Mouse (Mus musculus): ENCODE results near the gene Arhgef28. TPM values are rescaled to one million over a fixed set of nuclear protein-coding genes. Genes with fewer than 3 reads are reported as not detected.
A peak's percentile ranks its signal among the peaks of the same experiment; 100 is the strongest.
"Not testable (repeated sequence)": the region's sequence is repeated elsewhere in the genome, so short reads cannot be mapped to it uniquely, and the experiment has no call there.

The Arhgef28 gene
- polyA plus RNA-seq, 1 experiment from 2014 or later = 0.40 TPM

DNA sequence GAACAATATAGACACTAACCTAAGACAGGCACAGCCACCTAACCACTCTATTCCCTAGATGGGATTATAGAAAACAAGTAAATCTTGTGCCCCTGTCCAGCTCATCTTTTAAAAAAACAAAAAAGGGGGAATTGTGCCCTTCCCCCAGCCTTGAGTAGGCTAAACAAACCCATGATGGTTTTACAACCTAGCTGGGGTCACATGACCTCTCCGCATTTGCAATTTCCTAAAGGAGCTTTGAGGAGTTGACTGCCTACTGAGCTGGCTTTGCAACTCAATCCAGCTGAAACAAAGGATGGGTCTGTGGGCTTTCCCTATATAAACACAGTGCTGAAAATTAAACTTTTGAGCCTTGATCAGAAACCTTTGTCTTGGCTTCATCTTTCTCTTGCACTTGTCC, 146.1 kb downstream of the Arhgef28 start:
- H3K27ac ChIP-seq; H3K27me3 ChIP-seq; H3K9me3 ChIP-seq (replicated peaks); ATAC-seq (ENCODE audit: low read depth); DNase-seq; H3K4me1 ChIP-seq (replicated peaks); H3K4me2 ChIP-seq; H3K36me3 ChIP-seq; H3K4me3 ChIP-seq (replicated peaks); H3K9ac ChIP-seq: not testable (repeated sequence)
- WGBS (ENCODE audit: insufficient replicate concordance) = 78% methylated on average over 1 of the region's 1 CpGs

- Histone ChIP-seq H3K27ac (no peak overlapping the region), H3K27me3 (no peaks in the 10 kb centered on the region), H3K9ac (no peak overlapping the region), H3K4me3 (replicated peaks) (no peak overlapping the region), H3K9me3 (replicated peaks) (no peaks in the 10 kb centered on the region; the same call in 1 of the 2 replicates), H3K36me3 (no peaks in the 10 kb centered on the region), H3K4me1 (replicated peaks) (no peaks in the 10 kb centered on the region), H3K4me2 (no peak overlapping the region)
- 79% methylated on average over 8 of the region's 8 CpGs for WGBS (ENCODE audit: insufficient replicate concordance)
- DNase-seq (no peak), ATAC-seq (ENCODE audit: low read depth) (no peak)
Observed at GRCm38 (mm10) chr13:98055194-98055593, 151.0 kb downstream of the Arhgef28 start.

- Histone ChIP-seq H3K4me3 (replicated peaks) (no peak overlapping the region), H3K27me3 (no peaks in the 10 kb centered on the region), H3K4me1 (replicated peaks) (no peaks in the 10 kb centered on the region), H3K36me3 (no peaks in the 10 kb centered on the region), H3K9ac (no peak overlapping the region), H3K9me3 (replicated peaks) (no peaks in the 10 kb centered on the region), H3K4me2 (no peak overlapping the region), H3K27ac (no peak overlapping the region)
- DNase-seq = no peak
- no peak for ATAC-seq (ENCODE audit: low read depth)
- WGBS (ENCODE audit: insufficient replicate concordance) = 42% methylated on average over 3 of the region's 3 CpGs
Observed at GRCm38 (mm10) chr13:98040628-98041150, 165.6 kb downstream of the Arhgef28 start.

DNA sequence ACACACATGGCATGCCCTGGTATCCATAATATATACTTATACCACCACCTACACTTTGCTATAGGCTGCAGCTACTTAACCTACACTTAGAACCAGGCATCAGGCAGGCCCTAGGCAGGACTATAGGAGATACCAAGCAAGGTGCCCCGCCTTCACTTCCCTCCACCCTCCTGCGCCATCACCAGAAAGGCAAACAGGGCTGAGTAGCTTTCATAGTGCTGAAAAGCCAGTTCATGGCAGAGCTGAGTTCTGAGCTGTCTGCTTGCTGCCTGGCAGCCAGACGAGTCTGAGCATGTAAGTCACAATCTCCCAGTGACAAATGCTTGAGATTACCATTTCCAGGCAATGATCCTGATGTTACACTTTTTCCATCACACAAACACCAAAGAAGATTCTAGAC, 167.5 kb downstream of the Arhgef28 start:
- Histone ChIP-seq H3K9ac (no peak overlapping the region), H3K36me3 (no peaks in the 10 kb centered on the region), H3K4me1 (replicated peaks) (no peaks in the 10 kb centered on the region), H3K4me3 (replicated peaks) (no peak overlapping the region), H3K27me3 (no peaks in the 10 kb centered on the region), H3K4me2 (no peak overlapping the region), H3K9me3 (replicated peaks) (no peaks in the 10 kb centered on the region), H3K27ac (no peak overlapping the region)
- WGBS (ENCODE audit: insufficient replicate concordance) = 59% methylated on average over 3 of the region's 3 CpGs
- DNase-seq (no peak), ATAC-seq (ENCODE audit: low read depth) (no peak)

DNA sequence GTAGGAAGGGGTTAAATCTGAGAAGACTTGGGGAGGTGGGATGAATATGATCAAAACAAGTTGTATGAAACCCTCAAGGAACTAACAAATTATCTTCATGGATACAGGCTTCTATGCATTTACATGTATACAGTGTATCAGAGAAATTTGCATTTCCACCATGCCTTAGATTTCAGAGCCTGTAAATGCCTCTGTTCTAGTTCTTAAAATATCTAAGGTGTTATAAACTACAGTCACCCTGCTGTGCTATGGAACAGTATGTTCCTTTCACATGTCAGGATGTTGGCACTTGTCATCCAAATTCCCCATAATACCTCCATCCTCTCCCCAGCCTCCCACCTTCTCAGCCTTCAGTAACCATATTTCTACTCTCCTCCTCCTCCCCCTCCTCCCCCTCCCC, 168.5 kb downstream of the Arhgef28 start:
- DNase-seq (no peak), ATAC-seq (ENCODE audit: low read depth) (no peak)
- Histone ChIP-seq H3K9ac (no peak overlapping the region), H3K9me3 (replicated peaks) (no peaks in the 10 kb centered on the region), H3K27ac (no peak overlapping the region), H3K36me3 (no peaks in the 10 kb centered on the region), H3K4me1 (replicated peaks) (no peaks in the 10 kb centered on the region), H3K27me3 (no peaks in the 10 kb centered on the region), H3K4me2 (no peak overlapping the region), H3K4me3 (replicated peaks) (no peak overlapping the region)

- H3K36me3 ChIP-seq = no peaks in the 10 kb centered on the region
- peak overlapping the region; percentile 53 for H3K4me2 ChIP-seq
- WGBS (ENCODE audit: insufficient replicate concordance) = 24% methylated on average over 5 of the region's 5 CpGs
- H3K27me3 ChIP-seq = no peaks in the 10 kb centered on the region
- ATAC-seq (ENCODE audit: low read depth) = no peak
- no peaks in the 10 kb centered on the region; the same call in 1 of the 2 replicates for H3K4me1 ChIP-seq (replicated peaks)
- H3K9me3 ChIP-seq (replicated peaks) = no peaks in the 10 kb centered on the region
- DNase-seq = no peak
- no peak overlapping the region for H3K27ac ChIP-seq
- H3K9ac ChIP-seq = 0 out of 2 replicates have a peak overlapping the region, but pooled peaks have one; percentile 20
- 0 out of 2 replicates have a peak overlapping the region, but pooled peaks have one; percentile 20 for H3K4me3 ChIP-seq (replicated peaks)
Observed at GRCm38 (mm10) chr13:98031642-98031960, 174.6 kb downstream of the Arhgef28 start.

- WGBS (ENCODE audit: insufficient replicate concordance) = 10% methylated on average over 16 of the region's 16 CpGs
- 0 out of 2 replicates have a peak overlapping the region, but pooled peaks have one; percentile 20 for H3K4me3 ChIP-seq (replicated peaks)
- no peaks in the 10 kb centered on the region for H3K9me3 ChIP-seq (replicated peaks)
- 0 out of 2 replicates have a peak overlapping the region, but pooled peaks have one; percentile 20 for H3K9ac ChIP-seq
- H3K36me3 ChIP-seq = no peaks in the 10 kb centered on the region
- ATAC-seq (ENCODE audit: low read depth) (no peak), DNase-seq (peak; percentile 49)
- no peaks in the 10 kb centered on the region for H3K27me3 ChIP-seq
- H3K4me2 ChIP-seq = peak overlapping the region; percentile 53
- no peak overlapping the region for H3K27ac ChIP-seq
- H3K4me1 ChIP-seq (replicated peaks) = no peaks in the 10 kb centered on the region; the same call in 1 of the 2 replicates
Observed at GRCm38 (mm10) chr13:98030959-98031641, 175.1 kb downstream of the Arhgef28 start.

DNA sequence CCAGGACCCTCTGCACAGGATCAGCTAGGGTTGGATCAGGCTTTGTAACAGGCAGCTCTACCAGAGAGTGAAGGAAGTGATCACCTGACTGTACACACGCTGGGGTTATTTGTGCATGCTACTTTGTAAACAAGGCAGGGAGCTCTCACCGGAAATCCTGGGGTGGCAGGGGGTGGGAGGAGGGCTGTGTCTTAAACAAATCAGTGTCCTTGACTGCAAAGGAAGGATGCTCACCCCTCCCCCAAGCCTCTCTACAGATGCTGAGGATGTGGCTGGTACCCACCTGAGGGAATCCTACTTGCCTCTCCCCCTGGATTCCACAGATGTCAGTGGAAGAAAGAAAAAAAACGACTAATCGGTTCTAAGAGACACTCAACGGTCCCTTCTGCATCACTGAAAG, 176.2 kb downstream of the Arhgef28 start:
- Histone ChIP-seq H3K9ac (no peak overlapping the region), H3K27ac (no peak overlapping the region), H3K4me1 (replicated peaks) (no peaks in the 10 kb centered on the region; the same call in none of the 2 replicates), H3K27me3 (no peaks in the 10 kb centered on the region), H3K4me3 (replicated peaks) (no peak overlapping the region), H3K4me2 (no peak overlapping the region), H3K36me3 (no peaks in the 10 kb centered on the region), H3K9me3 (replicated peaks) (no peaks in the 10 kb centered on the region)
- DNase-seq (no peak), ATAC-seq (ENCODE audit: low read depth) (no peak)
- 21% methylated on average over 5 of the region's 5 CpGs for WGBS (ENCODE audit: insufficient replicate concordance)

DNA sequence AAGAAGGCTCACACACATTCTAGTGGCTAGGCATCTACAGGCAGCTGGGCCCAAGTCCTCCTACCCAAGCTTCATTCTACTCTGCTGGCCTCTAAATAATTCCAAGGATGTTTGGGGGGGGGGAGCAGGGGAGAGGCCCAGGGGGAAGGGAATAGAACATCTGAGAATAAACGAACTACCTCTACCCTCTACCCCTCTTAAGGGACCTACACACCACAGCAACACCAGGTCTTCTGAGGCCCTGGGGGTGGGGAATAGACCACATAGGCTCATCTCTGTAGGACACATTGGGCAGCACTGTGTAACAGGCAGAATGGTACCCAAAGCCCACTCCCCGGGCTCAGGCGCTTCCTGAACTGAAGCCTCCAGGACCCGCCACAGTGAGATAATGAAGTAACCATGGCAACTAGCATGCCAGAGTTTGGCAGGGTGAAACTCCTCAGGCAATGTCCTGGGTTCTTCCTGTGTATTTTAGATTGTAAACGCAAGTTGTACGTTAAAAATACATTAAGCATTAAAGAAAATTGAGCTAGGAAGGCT, 177.5 kb downstream of the Arhgef28 start:
- WGBS (ENCODE audit: insufficient replicate concordance) = 44% methylated on average over 6 of the region's 6 CpGs
- no peak overlapping the region for H3K9ac ChIP-seq
- H3K4me1 ChIP-seq (replicated peaks) = no peaks in the 10 kb centered on the region; the same call in none of the 2 replicates
- H3K27ac ChIP-seq = no peak overlapping the region
- no peaks in the 10 kb centered on the region for H3K36me3 ChIP-seq
- H3K4me3 ChIP-seq (replicated peaks) = no peak overlapping the region
- H3K27me3 ChIP-seq = no peaks in the 10 kb centered on the region
- H3K9me3 ChIP-seq (replicated peaks) = no peaks in the 10 kb centered on the region
- DNase-seq = no peak
- no peak for ATAC-seq (ENCODE audit: low read depth)
- H3K4me2 ChIP-seq = no peak overlapping the region

GRCm38 (mm10) chr13:98027641-98028204, 178.5 kb downstream of the Arhgef28 start:
- DNase-seq (no peak), ATAC-seq (ENCODE audit: low read depth) (no peak)
- 52% methylated on average over 12 of the region's 12 CpGs for WGBS (ENCODE audit: insufficient replicate concordance)
- Histone ChIP-seq H3K27ac (no peak overlapping the region), H3K4me3 (replicated peaks) (no peak overlapping the region), H3K9me3 (replicated peaks) (no peaks in the 10 kb centered on the region), H3K4me1 (replicated peaks) (no peaks in the 10 kb centered on the region; the same call in none of the 2 replicates), H3K27me3 (no peaks in the 10 kb centered on the region), H3K4me2 (no peak overlapping the region), H3K9ac (no peak overlapping the region), H3K36me3 (no peaks in the 10 kb centered on the region)

DNA sequence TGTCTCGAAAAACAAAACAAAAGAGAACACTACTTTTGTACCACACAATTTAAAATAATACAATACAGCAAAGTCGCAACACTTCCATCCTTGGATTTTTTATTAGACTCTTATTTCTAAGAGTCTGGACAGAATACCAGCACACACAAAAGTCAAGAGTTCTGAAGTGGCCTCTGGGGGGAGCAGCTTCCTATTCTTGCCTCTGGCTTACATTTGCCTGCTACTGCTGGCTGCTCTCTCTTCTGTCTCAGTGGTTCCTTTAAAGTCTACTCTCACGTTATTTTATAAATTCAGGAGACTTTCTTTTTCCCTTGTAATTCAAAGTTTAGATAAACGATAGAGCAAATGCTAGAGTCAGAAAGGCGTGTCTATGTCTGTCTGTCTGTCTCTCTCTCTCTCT, 179.1 kb downstream of the Arhgef28 start:
- no peak for ATAC-seq (ENCODE audit: low read depth)
- WGBS (ENCODE audit: insufficient replicate concordance) = 56% methylated on average over 5 of the region's 5 CpGs

More for the DNA sequence above, 179.1 kb downstream of the Arhgef28 start:
- H3K27me3 ChIP-seq = no peaks in the 10 kb centered on the region
- no peaks in the 10 kb centered on the region for H3K9me3 ChIP-seq (replicated peaks)
- H3K4me2 ChIP-seq = no peak overlapping the region
- H3K27ac ChIP-seq = no peak overlapping the region
- no peaks in the 10 kb centered on the region; the same call in none of the 2 replicates for H3K4me1 ChIP-seq (replicated peaks)
- no peak for DNase-seq
- H3K9ac ChIP-seq = no peak overlapping the region
- H3K4me3 ChIP-seq (replicated peaks) = no peak overlapping the region
- no peaks in the 10 kb centered on the region for H3K36me3 ChIP-seq

All from liver, embryonic 13.5 days (tissue).